Mouse (Mus musculus): Measurements from ENCODE around the gene Engase. TPM values are rescaled to one million over a fixed set of nuclear protein-coding genes. Genes with fewer than 3 reads are reported as not detected.

Engase gene
- polyA plus RNA-seq (2017; shearing (Covaris generic)): 16.0 TPM

DNA sequence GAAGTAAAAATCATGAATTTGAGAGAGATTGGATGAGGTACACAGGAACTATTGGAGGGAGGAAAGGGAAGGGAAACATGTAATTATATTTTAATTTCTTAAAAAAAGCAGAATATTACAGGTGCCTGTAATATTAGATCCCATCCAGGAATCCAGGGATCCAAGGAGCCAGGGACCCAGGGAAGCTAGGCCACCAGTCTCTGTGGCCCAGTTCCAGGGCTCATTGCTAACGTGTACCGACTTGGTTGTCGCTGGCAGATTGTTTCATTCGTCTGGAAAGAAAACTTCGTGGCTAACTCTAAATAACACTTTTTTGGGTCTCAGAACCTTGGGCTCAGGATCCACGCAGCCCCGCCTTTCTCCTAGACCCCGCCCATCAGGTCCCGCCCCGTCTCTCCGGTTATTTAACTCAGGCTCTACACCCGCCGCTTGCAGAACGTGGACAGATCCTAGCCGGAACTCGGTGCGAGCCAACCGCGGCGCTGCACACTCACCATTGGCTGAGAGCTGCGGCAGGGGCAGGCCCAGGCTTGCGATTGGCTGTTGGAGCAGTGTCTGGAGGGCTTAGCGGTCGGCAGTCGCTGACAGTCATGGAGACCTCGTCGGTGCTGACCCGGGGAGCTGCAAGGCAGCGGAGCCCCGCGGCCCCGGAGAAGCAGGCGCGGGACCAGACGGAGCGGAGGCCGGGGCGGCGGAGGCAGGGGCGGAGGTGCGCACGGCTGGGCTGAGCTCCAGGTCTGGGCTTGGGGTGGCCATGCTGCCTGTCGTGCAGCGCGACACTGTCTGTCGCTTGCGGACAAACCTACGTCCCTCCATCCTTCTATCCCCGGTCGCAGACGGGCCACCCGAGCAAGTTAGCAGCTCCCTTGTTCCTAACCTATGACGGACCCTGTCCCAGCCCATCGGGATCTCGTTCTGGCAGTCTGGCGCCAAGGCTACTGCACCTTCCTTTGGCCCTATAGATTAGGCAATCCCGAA, at the start of gene Engase:
TSS of gene Engase (plus strand) at position 434 of the 978 bp plus-strand sequence.

DNA sequence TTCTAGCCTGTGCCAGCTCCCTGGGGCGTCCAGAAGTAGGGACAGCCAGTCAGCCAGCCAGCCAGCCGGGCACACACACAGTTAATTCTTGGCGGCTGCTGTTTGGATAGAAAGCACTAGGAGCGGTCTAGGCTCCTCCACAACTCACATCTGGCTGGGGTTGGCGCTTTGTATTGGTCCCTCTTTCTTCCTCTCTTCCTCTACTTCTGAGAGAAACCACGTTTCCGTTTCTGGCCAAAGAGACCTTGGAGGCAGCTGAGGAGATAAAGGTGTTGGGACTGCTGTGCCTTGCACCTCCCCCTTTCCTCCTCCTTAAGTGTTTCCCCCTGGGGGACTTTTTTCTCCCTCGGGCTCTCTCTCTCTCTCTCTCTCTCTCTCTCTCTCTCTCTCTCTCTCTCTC, 48.6 kb upstream of the Engase start, which contains the start of gene C1qtnf1:
TSS of gene C1qtnf1 (plus strand) at position 218 of the 400 bp plus-strand sequence.

Other genes starting within 250 kb of the Engase start
- 300 TPM for gene Cyth1, start 228.2 kb upstream of the Engase start, polyA plus RNA-seq (2017; shearing (Covaris generic))
- 32.5 TPM for gene Usp36, start 186.6 kb upstream of the Engase start, polyA plus RNA-seq (2017; shearing (Covaris generic))
- gene Cep295nl, start 134.3 kb upstream of the Engase start, polyA plus RNA-seq (2017; shearing (Covaris generic)): not detected
- gene Timp2, start 121.1 kb upstream of the Engase start, polyA plus RNA-seq (2017; shearing (Covaris generic)): 5.9 TPM
- gene Lgals3bp, start 74.7 kb upstream of the Engase start, polyA plus RNA-seq (2017; shearing (Covaris generic)): 169 TPM
- 47.8 TPM for gene Cant1, start 57.7 kb upstream of the Engase start, polyA plus RNA-seq (2017; shearing (Covaris generic))
- not detected for gene C1qtnf1, start 48.6 kb upstream of the Engase start, polyA plus RNA-seq (2017; shearing (Covaris generic))

All from CD4-positive, CD25-positive, alpha-beta regulatory T cell, adult 9 weeks (primary cell).